9 mouse cellular contexts compared by ENCODE assay signal in genomic region chr5:38235422-38235821, GRCm38 (mm10). TPM values are rescaled to one million over a fixed set of nuclear protein-coding genes. Genes with fewer than 3 reads are reported as not detected.
A peak's percentile ranks its signal among the peaks of the same experiment; 100 is the strongest.
DNase-seq lines count a peak whose midpoint lies in the region; ATAC-seq lines count a peak whose summit lies in the region.
"Had no signal": no experiment of that assay in that cellular context is flagged by ENCODE, and none has a peak within 500 bp of the region (broad histone marks: within the 10 kb centered on the region; RNA-seq: fewer than 3 reads in every experiment).

No protein-coding gene starts in this region.

- no peak overlapping the region for H3K4me2 ChIP-seq in hindbrain, embryonic 16.5 days (ENCODE audit: low read length)
- H3K4me2 ChIP-seq in midbrain, embryonic 15.5 days, result no peak overlapping the region
- H3K4me2 ChIP-seq: midbrain, embryonic 12.5 days had no signal

- H3K36me3 ChIP-seq in hindbrain, embryonic 10.5 days, result peaks cover 64% of the 10 kb centered on the region
- peaks cover 29% of the 10 kb centered on the region for H3K36me3 ChIP-seq in hindbrain, embryonic 16.5 days (ENCODE audit: control insufficient read depth, insufficient read depth, low read length)
- H3K36me3 ChIP-seq in midbrain, embryonic 15.5 days (replicated peaks), result peaks cover 28% of the 10 kb centered on the region

- no peak overlapping the region for H3K27ac ChIP-seq in hindbrain, embryonic 10.5 days
- no peak overlapping the region for H3K27ac ChIP-seq in hindbrain, embryonic 16.5 days (ENCODE audit: low read depth, low read length)
- no peak overlapping the region for H3K27ac ChIP-seq in midbrain, embryonic 15.5 days
- H3K27ac ChIP-seq: midbrain, embryonic 12.5 days had no signal

- H3K9me3 ChIP-seq in hindbrain, embryonic 10.5 days, result no peaks in the 10 kb centered on the region; the same call in 1 of the 2 replicates
- H3K9me3 ChIP-seq in hindbrain, embryonic 16.5 days (ENCODE audit: control insufficient read depth, low read length), result 0 out of 2 replicates have a peak, but pooled peaks cover 2% of the 10 kb centered on the region
- H3K9me3 ChIP-seq in midbrain, embryonic 15.5 days, result no peaks in the 10 kb centered on the region; the same call in 1 of the 2 replicates

- no peak overlapping the region for H3K9ac ChIP-seq in hindbrain, embryonic 16.5 days (ENCODE audit: low read depth, low read length)
- no peak overlapping the region for H3K9ac ChIP-seq in midbrain, embryonic 15.5 days
- H3K9ac ChIP-seq: midbrain, embryonic 12.5 days had no signal

- peaks cover 5% of the 10 kb centered on the region for H3K4me1 ChIP-seq in hindbrain, embryonic 10.5 days (replicated peaks)
- no peaks in the 10 kb centered on the region for H3K4me1 ChIP-seq in hindbrain, embryonic 16.5 days (ENCODE audit: control insufficient read depth, insufficient read depth, low read depth, low read length)
- no peaks in the 10 kb centered on the region for H3K4me1 ChIP-seq in midbrain, embryonic 15.5 days
- H3K4me1 ChIP-seq: midbrain, embryonic 12.5 days had no signal

- ATAC-seq in hindbrain, embryonic 16.5 days, result no peak
- peak; percentile 88 for ATAC-seq in common myeloid progenitor, adult 5-6 weeks (replicated peaks; ENCODE audit: low read depth, poor library complexity, severe bottlenecking)
- ATAC-seq in midbrain, embryonic 15.5 days (replicated peaks), result 0 out of 2 replicates have a peak, but pooled peaks have one; percentile 17

- DNase-seq in hindbrain, embryonic 10.5 days (ENCODE audit: low spot score), result peak; percentile 64
- peak; percentile 81 to 83 for DNase-seq in B cell, adult 2 months
- peak; percentile 66 for DNase-seq in R1 (ENCODE audit: low read depth, low spot score)
- peak; percentile 50 to 70 for DNase-seq in kidney, postnatal 25 days
- DNase-seq in thymus, postnatal 36 days, result peak; percentile 44 to 63

- H3K27me3 ChIP-seq in hindbrain, embryonic 10.5 days (ENCODE audit: insufficient read depth, poor library complexity, severe bottlenecking), result peaks cover 35% of the 10 kb centered on the region
- no peaks in the 10 kb centered on the region for H3K27me3 ChIP-seq in hindbrain, embryonic 16.5 days (replicated peaks; ENCODE audit: control insufficient read depth, insufficient read depth, low read length)
- no peaks in the 10 kb centered on the region for H3K27me3 ChIP-seq in midbrain, embryonic 15.5 days (replicated peaks)

- H3K4me3 ChIP-seq in hindbrain, embryonic 10.5 days, result no peak overlapping the region
- H3K4me3 ChIP-seq in hindbrain, embryonic 16.5 days (ENCODE audit: low read length), result no peak overlapping the region
- H3K4me3 ChIP-seq in midbrain, embryonic 15.5 days, result no peak overlapping the region
- H3K4me3 ChIP-seq: midbrain, embryonic 12.5 days had no signal

- 68% methylated on average over 4 of the region's 4 CpGs for WGBS in hindbrain, embryonic 10.5 days
- WGBS in hindbrain, embryonic 16.5 days, result 64% methylated on average over 4 of the region's 4 CpGs
- WGBS in midbrain, embryonic 15.5 days, result 70% methylated on average over 4 of the region's 4 CpGs

RNA-seq across cellular contexts. Expression of gene Lyar, which starts 15.2 kb away (rescaled TPM):
- 101 and 148 TPM in 2 replicates for polyA plus RNA-seq in hindbrain, embryonic 10.5 days (2016; fragmentation: Nextera tagmentation; extraction: Ambion mirVana)
- polyA plus RNA-seq in hindbrain, embryonic 16.5 days (2015; fragmentation: Nextera tagmentation; extraction: Ambion mirVana), result 36.7 and 37.9 TPM in 2 replicates
- 144 and 145 TPM in 2 replicates for total RNA-seq in common myeloid progenitor, adult 5-6 weeks (2017)
- 40.5 and 40.7 TPM in 2 replicates for polyA plus RNA-seq in midbrain, embryonic 15.5 days (2015; fragmentation: Nextera tagmentation; extraction: Ambion mirVana)

RNA-seq across cellular contexts. Expression of gene Zbtb49, which starts 15.2 kb away (rescaled TPM):
- polyA plus RNA-seq in hindbrain, embryonic 10.5 days (2016; fragmentation: Nextera tagmentation; extraction: Ambion mirVana), result 16.4 and 19.4 TPM in 2 replicates
- polyA plus RNA-seq in hindbrain, embryonic 16.5 days (2015; fragmentation: Nextera tagmentation; extraction: Ambion mirVana), result 16.9 and 17.9 TPM in 2 replicates
- 9.4 and 16.2 TPM in 2 replicates for total RNA-seq in common myeloid progenitor, adult 5-6 weeks (2017)
- polyA plus RNA-seq in midbrain, embryonic 15.5 days (2015; fragmentation: Nextera tagmentation; extraction: Ambion mirVana), result 24.4 and 24.9 TPM in 2 replicates

RNA-seq across cellular contexts. Expression of gene Tmem128, which starts 24.6 kb away (rescaled TPM):
- polyA plus RNA-seq in hindbrain, embryonic 10.5 days (2016; fragmentation: Nextera tagmentation; extraction: Ambion mirVana), result 81.7 and 93.4 TPM in 2 replicates
- 89.3 and 91.4 TPM in 2 replicates for polyA plus RNA-seq in hindbrain, embryonic 16.5 days (2015; fragmentation: Nextera tagmentation; extraction: Ambion mirVana)
- 23.5 and 25.8 TPM in 2 replicates for total RNA-seq in common myeloid progenitor, adult 5-6 weeks (2017)
- polyA plus RNA-seq in midbrain, embryonic 15.5 days (2015; fragmentation: Nextera tagmentation; extraction: Ambion mirVana), result 88.4 and 90.4 TPM in 2 replicates

RNA-seq across cellular contexts. Expression of gene Otop1, which starts 40.4 kb away (rescaled TPM):
- polyA plus RNA-seq in hindbrain, embryonic 10.5 days (2016; fragmentation: Nextera tagmentation; extraction: Ambion mirVana), result 0.06 and 0.07 TPM in 2 replicates
- 0.07 TPM in 1 of 2 replicates, not detected in the other for polyA plus RNA-seq in hindbrain, embryonic 16.5 days (2015; fragmentation: Nextera tagmentation; extraction: Ambion mirVana)
- not detected in 2 replicates for total RNA-seq in common myeloid progenitor, adult 5-6 weeks (2017)
- 0.06 TPM in 1 of 2 replicates, not detected in the other for polyA plus RNA-seq in midbrain, embryonic 15.5 days (2015; fragmentation: Nextera tagmentation; extraction: Ambion mirVana)
- polyA plus RNA-seq: midbrain, embryonic 12.5 days had no signal
